Mouse (Mus musculus) liver, embryonic 14.5 days (tissue): ENCODE data around the gene Dennd2c. TPM values are rescaled to one million over a fixed set of nuclear protein-coding genes. Genes with fewer than 3 reads are reported as not detected.

Experiments
- ATAC-seq: fragments of 200-750 bp; cut with Nextera tagmentation; 2 replicates; pipeline ENCODE4 v1.8.0; 2017; ENCODE audit warnings: moderate number of reproducible peaks, mild to moderate bottlenecking, moderate library complexity; ENCODE audit not compliant: insufficient read depth
- DNase-seq, 3 experiments: peaks; one replicate each; pipeline ENCODE4 v3.0.0-alpha.2; 2012 to 2013; ENCODE audit warnings: low read depth in 3 of 3, low spot score in 3 of 3
- H3K27ac ChIP-seq: fragments of 300-500 bp; sonication (generic); 2 replicates; pipeline ENCODE4 v1.5.1; 2014; ENCODE audit warnings: moderate library complexity, mild to moderate bottlenecking, control low read depth, inconsistent platforms
- H3K27me3 ChIP-seq: fragments of 300-500 bp; sonication (generic); 2 replicates; pipeline ENCODE4 v1.6.1; 2014; ENCODE audit warnings: mild to moderate bottlenecking, low read length, moderate library complexity; ENCODE audit not compliant: control insufficient read depth, insufficient read depth
- H3K36me3 ChIP-seq: fragments of 300-500 bp; sonication (generic); replicated peaks from 2 replicates; pipeline ENCODE4 v1.6.1; 2014; ENCODE audit warnings: low read depth; ENCODE audit not compliant: control insufficient read depth, insufficient read depth
- H3K4me1 ChIP-seq, 2 experiments: fragments of 200-500 bp in 1 of 2; fragments of 300-500 bp in 1 of 2; sonication (generic) in 1 of 2; replicated peaks; 2 replicates each; pipeline ENCODE4 v1.6.1; 2012 to 2014; ENCODE audit warnings: antibody characterized with exemption in 1 of 2, inconsistent platforms in 1 of 2, low read length in 1 of 2; ENCODE audit not compliant: control insufficient read depth in 2 of 2, insufficient read depth in 2 of 2
- H3K4me2 ChIP-seq: fragments of 300-500 bp; sonication (generic); 2 replicates; pipeline ENCODE4 v1.6.1; 2014; ENCODE audit warnings: low read depth, mild to moderate bottlenecking, control low read depth, moderate library complexity
- H3K4me3 ChIP-seq, 2 experiments: fragments of 200-500 bp in 1 of 2; fragments of 300-500 bp in 1 of 2; sonication (generic) in 1 of 2; 2 replicates each; pipeline ENCODE4 v1.5.1; 2012 to 2014; ENCODE audit warnings: low read depth in 2 of 2, low read length in 2 of 2, mild to moderate bottlenecking in 2 of 2, control low read depth in 1 of 2, inconsistent platforms in 1 of 2, moderate library complexity in 1 of 2; ENCODE audit not compliant: insufficient read depth in 1 of 2
- H3K9ac ChIP-seq: fragments of 300-500 bp; sonication (generic); replicated peaks from 2 replicates; pipeline ENCODE4 v1.6.1; 2014; ENCODE audit warnings: mild to moderate bottlenecking, control low read depth, moderate library complexity
- H3K9me3 ChIP-seq: fragments of 300-500 bp; sonication (generic); 2 replicates; pipeline ENCODE4 v1.6.1; 2016; ENCODE audit warnings: low read length, mixed read lengths; ENCODE audit not compliant: control insufficient read depth
- CTCF ChIP-seq: IDR thresholded peaks from 2 replicates; pipeline ENCODE4 v1.5.1; 2016; ENCODE audit warnings: antibody characterized with exemption, low read depth, control low read depth
- EP300 ChIP-seq: IDR thresholded peaks from 2 replicates; pipeline ENCODE4 v1.6.1; 2016; ENCODE audit warnings: antibody characterized with exemption, low read depth
- WGBS: fragments of 180-500 bp; shearing (Covaris S2); extraction: QIAGEN DNeasy Blood & Tissue Kit; methylation state at CpG from one replicate; pipeline ENCODE4 v1.1.7; 2014; ENCODE audit not compliant: insufficient replicate concordance; 5-methylcytosine and 5-hydroxymethylcytosine counted together
- polyA plus RNA-seq, 2 experiments: library from polyadenylated mRNA; depleted of rRNA in 1 of 2; stranded (reverse) in 1 of 2; unstranded in 1 of 2; fragments of >200 nt; fragmentation: Nextera tagmentation in 1 of 2; extraction: Ambion mirVana in 1 of 2; gene quantifications; 2 replicates each; pipeline versions ENCODE4 v1.2.1 to v1.2.3; 2012 to 2014

The Dennd2c gene
- polyA plus RNA-seq, 2 experiments = 6.6 to 7.4 TPM

DNA sequence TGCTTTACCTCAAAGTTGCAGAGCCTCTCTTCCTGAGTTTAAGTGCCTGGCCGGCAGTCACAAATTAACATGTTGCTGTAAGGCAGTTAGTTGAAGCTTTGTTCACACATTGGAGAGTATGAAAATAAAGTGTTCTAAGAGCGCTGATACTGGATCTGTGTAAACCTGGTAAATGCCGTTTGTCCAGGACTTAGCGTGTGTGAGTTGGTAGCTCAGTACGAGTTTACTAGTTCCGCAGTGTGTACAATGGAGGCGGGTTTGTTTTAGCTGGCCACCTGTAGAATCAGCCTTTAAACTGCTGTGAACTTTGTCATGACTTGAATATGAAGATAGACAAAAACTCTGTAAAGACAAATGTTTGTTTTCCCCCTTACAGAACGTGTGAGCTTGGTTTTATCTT lies 35.5 kb upstream of the Dennd2c start:
- Histone ChIP-seq H3K36me3 (peaks cover 52% of the 10 kb centered on the region), H3K4me3 (no peak overlapping the region), H3K27ac (no peak overlapping the region), H3K4me1 (no peaks in the 10 kb centered on the region), H3K27me3 (no peaks in the 10 kb centered on the region), H3K9me3 (no peaks in the 10 kb centered on the region), H3K4me2 (no peak overlapping the region), H3K9ac (no peak overlapping the region)
- no peak for ATAC-seq
- TF ChIP-seq EP300 (no peak), CTCF (no peak)
- DNase-seq = no peak
- WGBS = 86% methylated on average over 8 of the region's 8 CpGs

DNA sequence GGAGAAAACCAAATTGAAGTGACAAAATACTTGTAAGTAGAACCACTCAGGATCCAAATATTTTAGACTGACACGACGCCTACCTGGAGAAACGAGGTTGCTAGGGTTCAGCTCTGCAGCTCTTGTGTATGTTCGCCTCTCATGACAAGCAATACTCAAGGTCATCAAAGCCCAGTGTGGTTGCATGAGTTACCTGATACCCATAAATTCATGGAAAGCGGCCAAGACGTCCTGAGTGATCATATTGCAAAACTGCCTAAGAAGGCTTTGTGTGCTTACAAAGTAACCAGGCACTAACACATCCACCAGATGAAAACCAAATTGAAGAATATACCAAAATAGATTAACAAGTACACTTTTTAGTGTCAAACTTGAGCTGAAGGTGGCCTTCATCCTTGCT lies 33.4 kb upstream of the Dennd2c start:
- Histone ChIP-seq H3K4me1 (no peaks in the 10 kb centered on the region), H3K9ac (no peak overlapping the region), H3K36me3 (peaks cover 31% of the 10 kb centered on the region), H3K4me2 (no peak overlapping the region), H3K9me3 (no peaks in the 10 kb centered on the region), H3K27ac (no peak overlapping the region), H3K4me3 (no peak overlapping the region), H3K27me3 (no peaks in the 10 kb centered on the region)
- no peak for ATAC-seq
- WGBS = 84% methylated on average over 6 of the region's 6 CpGs
- no peak for TF ChIP-seq EP300
- no peak for TF ChIP-seq CTCF
- DNase-seq = no peak

DNA sequence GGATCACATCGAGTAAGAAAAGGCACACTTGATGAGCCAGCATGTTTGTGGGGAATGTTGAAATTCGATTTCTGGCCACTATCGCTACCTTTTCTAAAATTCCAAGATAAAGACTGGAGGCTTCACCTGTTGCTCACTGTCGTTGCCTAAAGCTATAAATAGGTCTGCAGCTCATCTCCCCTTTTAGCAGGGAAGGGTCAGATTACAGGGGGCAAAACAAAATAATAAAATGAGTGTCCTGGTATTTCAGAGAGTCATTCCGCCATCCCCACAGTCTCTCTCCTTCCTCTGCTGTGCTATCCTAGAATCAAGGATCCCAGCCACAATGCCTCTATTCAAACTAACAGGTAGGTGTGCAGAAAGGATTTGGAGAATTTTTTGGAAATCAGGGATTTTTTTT lies 28.6 kb upstream of the Dennd2c start, which contains the start of gene Ampd1:
Ampd1 (plus strand) TSS at position 244 of the 400 bp plus-strand sequence.
- Histone ChIP-seq H3K9me3 (no peaks in the 10 kb centered on the region), H3K9ac (no peak within 1 kb of the TSS), H3K27me3 (no peaks in the 10 kb centered on the region), H3K4me2 (no peak within 1 kb of the TSS), H3K36me3 (peaks cover 3% of the 10 kb centered on the region), H3K4me1 (no peaks in the 10 kb centered on the region), H3K27ac (no peak within 1 kb of the TSS), H3K4me3 (no peak within 1 kb of the TSS)
- TF ChIP-seq EP300 (no peak), CTCF (no peak)
- ATAC-seq (no peak), DNase-seq (no peak)
- 57% methylated on average over 5 of the region's 5 CpGs for WGBS

DNA sequence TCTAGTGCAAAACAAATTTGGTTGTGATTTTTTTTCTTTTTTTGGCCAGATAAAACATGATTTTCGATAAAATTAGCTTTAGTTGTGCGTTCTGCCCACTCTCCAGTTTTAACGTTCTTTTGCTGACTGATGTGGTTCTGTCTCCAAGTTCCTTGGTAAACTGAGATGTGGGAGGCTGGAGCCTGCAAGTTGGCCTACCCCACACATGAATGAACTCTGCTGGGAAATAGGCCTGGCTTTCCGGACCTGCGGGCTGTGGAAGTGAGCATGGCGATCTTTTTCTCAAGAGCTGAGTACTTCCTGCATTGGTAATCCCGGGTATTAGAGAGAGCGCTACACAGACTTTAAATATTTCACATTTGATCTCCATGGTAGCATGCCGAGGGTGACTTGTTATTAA lies 26.5 kb upstream of the Dennd2c start:
- ATAC-seq = no peak
- no peak for TF ChIP-seq CTCF
- TF ChIP-seq EP300 = no peak
- Histone ChIP-seq H3K4me1 (no peaks in the 10 kb centered on the region), H3K9ac (no peak overlapping the region), H3K4me2 (no peak overlapping the region), H3K4me3 (no peak overlapping the region), H3K27ac (no peak overlapping the region), H3K27me3 (no peaks in the 10 kb centered on the region), H3K36me3 (no peaks in the 10 kb centered on the region), H3K9me3 (no peaks in the 10 kb centered on the region)
- DNase-seq = no peak
- WGBS = 75% methylated on average over 9 of the region's 9 CpGs

DNA sequence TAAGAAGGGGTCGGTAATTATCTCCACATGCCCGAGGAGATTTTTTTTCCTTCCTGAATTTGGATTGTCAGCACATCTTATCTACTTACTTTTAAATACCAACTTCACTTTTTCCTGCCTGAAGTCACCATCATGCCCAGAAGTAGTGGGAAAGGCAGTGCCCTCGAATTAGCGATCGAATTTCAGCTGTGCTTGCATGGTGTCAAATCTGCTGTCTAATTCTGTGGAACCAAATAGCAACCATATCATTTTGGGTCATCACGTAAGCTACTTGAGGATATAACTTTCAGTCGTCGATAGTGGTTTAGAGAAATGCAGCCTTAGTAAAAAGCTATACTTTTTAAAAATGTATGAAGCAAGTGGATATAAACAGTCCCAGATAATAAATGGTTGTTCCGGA lies 25.9 kb upstream of the Dennd2c start:
- 71% methylated on average over 9 of the region's 9 CpGs for WGBS
- H3K4me3 ChIP-seq = no peak overlapping the region
- H3K27ac ChIP-seq = no peak overlapping the region
- H3K27me3 ChIP-seq = no peaks in the 10 kb centered on the region
- ATAC-seq (no peak), DNase-seq (no peak)
- H3K36me3 ChIP-seq = no peaks in the 10 kb centered on the region
- no peaks in the 10 kb centered on the region for H3K9me3 ChIP-seq
- no peaks in the 10 kb centered on the region for H3K4me1 ChIP-seq
- no peak overlapping the region for H3K9ac ChIP-seq
- H3K4me2 ChIP-seq = no peak overlapping the region
- TF ChIP-seq EP300 (no peak), CTCF (no peak)

DNA sequence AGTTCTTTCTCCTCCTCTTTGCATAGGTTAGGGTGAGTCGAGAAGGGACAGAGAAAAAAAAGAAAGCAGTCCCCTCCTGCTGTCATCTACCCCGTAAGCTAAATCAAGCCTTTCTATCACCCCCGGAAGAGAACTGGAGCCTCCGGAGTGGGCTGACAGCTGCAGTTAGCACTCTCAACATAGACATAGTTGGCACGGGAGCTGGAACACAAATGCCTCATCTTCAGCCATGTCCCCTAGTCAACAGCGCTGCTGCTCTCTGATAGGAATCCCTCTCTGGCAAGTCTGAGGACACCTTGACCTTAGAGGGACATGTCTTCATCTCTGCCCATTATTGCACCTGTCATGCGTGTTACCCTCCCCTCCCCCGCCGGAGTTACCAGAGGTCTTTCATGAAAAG lies 23.1 kb upstream of the Dennd2c start:
- Histone ChIP-seq H3K36me3 (no peaks in the 10 kb centered on the region), H3K9me3 (no peaks in the 10 kb centered on the region), H3K27ac (no peak overlapping the region), H3K27me3 (no peaks in the 10 kb centered on the region), H3K4me3 (no peak overlapping the region), H3K9ac (no peak overlapping the region), H3K4me2 (no peak overlapping the region), H3K4me1 (no peaks in the 10 kb centered on the region)
- no peak for DNase-seq
- no peak for TF ChIP-seq CTCF
- no peak for TF ChIP-seq EP300
- WGBS = 66% methylated on average over 9 of the region's 9 CpGs
- ATAC-seq = no peak
